Mouse (Mus musculus) MEL (cell line): ENCODE results near the gene Fbxl15. TPM values are rescaled to one million over a fixed set of nuclear protein-coding genes. Genes with fewer than 3 reads are reported as not detected.
A peak's percentile ranks its signal among the peaks of the same experiment; 100 is the strongest.

Source experiments
- DNase-seq: peaks from one replicate; pipeline ENCODE4 v3.0.0; 2011; ENCODE audit warnings: low read depth, low spot score
- H3K27ac ChIP-seq: 2 replicates; pipeline ENCODE4 v1.5.1; 2012; ENCODE audit warnings: low read depth, mild to moderate bottlenecking, control low read depth, low read length, moderate library complexity; ENCODE audit not compliant: control insufficient read depth
- H3K27me3 ChIP-seq, 2 experiments: fragments of 150-350 bp in 1 of 2; sonication (generic) in 1 of 2; 2 replicates each; pipeline ENCODE4 v1.6.1; 2012; ENCODE audit warnings: low read length in 2 of 2, mild to moderate bottlenecking in 2 of 2, improper control_type of control experiment in 1 of 2, moderate library complexity in 1 of 2; ENCODE audit not compliant: insufficient read depth in 2 of 2, control insufficient read depth in 1 of 2
- H3K36me3 ChIP-seq, 2 experiments: 2 replicates each; pipeline ENCODE4 v1.6.1; 2012 to 2014; ENCODE audit warnings: low read length in 2 of 2, improper control_type of control experiment in 1 of 2, inconsistent platforms in 1 of 2, mild to moderate bottlenecking in 1 of 2; ENCODE audit not compliant: insufficient read depth in 2 of 2, control insufficient read depth in 1 of 2
- H3K4me1 ChIP-seq, 2 experiments: fragments of 150-350 bp in 1 of 2; sonication (generic) in 1 of 2; 2 replicates each; pipeline ENCODE4 v1.6.1; 2012; ENCODE audit warnings: low read length in 2 of 2, improper control_type of control experiment in 1 of 2, mild to moderate bottlenecking in 1 of 2; ENCODE audit not compliant: insufficient read depth in 2 of 2, control insufficient read depth in 1 of 2
- H3K4me3 ChIP-seq, 2 experiments: fragments of 150-350 bp in 1 of 2; sonication (generic) in 1 of 2; 2 replicates each; pipeline ENCODE4 v1.5.1; 2012; ENCODE audit warnings: low read depth in 2 of 2, low read length in 2 of 2, mild to moderate bottlenecking in 2 of 2, moderate library complexity in 2 of 2, control low read depth in 1 of 2, improper control_type of control experiment in 1 of 2; ENCODE audit not compliant: control insufficient read depth in 1 of 2, insufficient read depth in 1 of 2
- H3K79me2 ChIP-seq: 2 replicates; pipeline ENCODE4 v1.6.1; 2012; ENCODE audit warnings: mild to moderate bottlenecking, low read length, moderate library complexity; ENCODE audit not compliant: control insufficient read depth, poor library complexity, insufficient read depth
- H3K9ac ChIP-seq: 2 replicates; pipeline ENCODE4 v1.6.1; 2012; ENCODE audit warnings: low read depth, mild to moderate bottlenecking, control low read depth, low read length, moderate library complexity; ENCODE audit not compliant: control insufficient read depth, poor library complexity, severe bottlenecking
- H3K9me3 ChIP-seq: fragments of 150-350 bp; sonication (generic); replicated peaks from 2 replicates; pipeline ENCODE4 v1.6.1; 2012; ENCODE audit warnings: mild to moderate bottlenecking, low read length, improper control_type of control experiment, moderate library complexity; ENCODE audit not compliant: insufficient read depth
- CHD2 ChIP-seq: IDR thresholded peaks from 2 replicates; pipeline ENCODE4 v1.6.1; 2011; ENCODE audit warnings: low read length, improper control_type of control experiment
- E2F4 ChIP-seq: IDR thresholded peaks from 2 replicates; pipeline ENCODE4 v1.6.1; 2011; ENCODE audit warnings: low read depth, low read length, improper control_type of control experiment, borderline replicate concordance
- ELF1 ChIP-seq: IDR thresholded peaks from 2 replicates; pipeline ENCODE4 v1.6.1; 2014; ENCODE audit warnings: low read depth, mild to moderate bottlenecking, inconsistent platforms, low read length, improper control_type of control experiment, moderate library complexity
- EP300 ChIP-seq, 2 experiments: IDR thresholded peaks; 2 replicates each; pipeline ENCODE4 v1.6.1; 2011; ENCODE audit warnings: improper control_type of control experiment in 2 of 2, low read length in 2 of 2, low read depth in 1 of 2, mild to moderate bottlenecking in 1 of 2
- ETS1 ChIP-seq: IDR thresholded peaks from 2 replicates; pipeline ENCODE4 v1.6.1; 2012; ENCODE audit warnings: low read depth, mild to moderate bottlenecking, inconsistent platforms, low read length, improper control_type of control experiment, moderate library complexity
- HCFC1 ChIP-seq: IDR thresholded peaks from 2 replicates; pipeline ENCODE4 v1.6.1; 2012; ENCODE audit warnings: low read depth, mild to moderate bottlenecking, inconsistent platforms, low read length, improper control_type of control experiment, moderate library complexity
- MAX ChIP-seq: IDR thresholded peaks from 2 replicates; pipeline ENCODE4 v1.6.1; 2011; ENCODE audit warnings: low read length, improper control_type of control experiment
- MXI1 ChIP-seq: IDR thresholded peaks from 2 replicates; pipeline ENCODE4 v1.6.1; 2011; ENCODE audit warnings: mild to moderate bottlenecking, low read depth, low read length, improper control_type of control experiment
- MYB ChIP-seq: IDR thresholded peaks from 2 replicates; pipeline ENCODE4 v1.6.1; 2011; ENCODE audit warnings: mild to moderate bottlenecking, low read depth, low read length, improper control_type of control experiment
- MYC ChIP-seq: IDR thresholded peaks from 2 replicates; pipeline ENCODE4 v1.6.1; 2011; ENCODE audit warnings: low read depth, mild to moderate bottlenecking, low read length, improper control_type of control experiment, moderate library complexity
- NRF1 ChIP-seq: IDR thresholded peaks from 2 replicates; pipeline ENCODE4 v1.6.1; 2014; ENCODE audit warnings: low read depth, mild to moderate bottlenecking, inconsistent platforms, low read length, improper control_type of control experiment, moderate library complexity; ENCODE audit not compliant: poor library complexity, insufficient read depth, severe bottlenecking
- POLR2A ChIP-seq, 2 experiments: IDR thresholded peaks; 2 replicates each; pipeline ENCODE4 v1.6.1; 2011 to 2012; ENCODE audit warnings: low read length in 2 of 2, mild to moderate bottlenecking in 2 of 2, control low read depth in 1 of 2, improper control_type of control experiment in 1 of 2, low read depth in 1 of 2, moderate library complexity in 1 of 2; ENCODE audit not compliant: control insufficient read depth in 1 of 2, insufficient read depth in 1 of 2, poor library complexity in 1 of 2
- POLR2AphosphoS2 ChIP-seq: IDR thresholded peaks from 2 replicates; pipeline ENCODE4 v1.6.1; 2011; ENCODE audit warnings: low read length, improper control_type of control experiment
- POLR2AphosphoS5 ChIP-seq: IDR thresholded peaks from 2 replicates; pipeline ENCODE4 v1.6.1; 2012; ENCODE audit warnings: low read depth, borderline replicate concordance, mild to moderate bottlenecking, inconsistent platforms, low read length, moderate library complexity, mixed read lengths
- SIN3A ChIP-seq: IDR thresholded peaks from 2 replicates; pipeline ENCODE4 v1.6.1; 2012; ENCODE audit warnings: low read length, improper control_type of control experiment, inconsistent platforms
- TAL1 ChIP-seq: IDR thresholded peaks from 2 replicates; pipeline ENCODE4 v1.6.1; 2012; ENCODE audit warnings: mild to moderate bottlenecking, inconsistent platforms, low read length, moderate library complexity, mixed read lengths
- TCF12 ChIP-seq: IDR thresholded peaks from 2 replicates; pipeline ENCODE4 v1.6.1; 2014; ENCODE audit warnings: low read depth, mild to moderate bottlenecking, inconsistent platforms, low read length, improper control_type of control experiment, moderate library complexity
- UBTF ChIP-seq: IDR thresholded peaks from 2 replicates; pipeline ENCODE4 v1.6.1; 2012; ENCODE audit warnings: low read depth, mild to moderate bottlenecking, inconsistent platforms, low read length, improper control_type of control experiment, moderate library complexity, borderline replicate concordance; ENCODE audit not compliant: insufficient read depth
- USF1 ChIP-seq: IDR thresholded peaks from 2 replicates; pipeline ENCODE4 v1.6.1; 2014; ENCODE audit warnings: low read depth, mild to moderate bottlenecking, inconsistent platforms, low read length, improper control_type of control experiment, moderate library complexity
- USF2 ChIP-seq, 2 experiments: IDR thresholded peaks; 2 replicates each; pipeline ENCODE4 v1.6.1; 2011 to 2012; ENCODE audit warnings: improper control_type of control experiment in 2 of 2, low read length in 2 of 2, borderline replicate concordance in 1 of 2, inconsistent platforms in 1 of 2, low read depth in 1 of 2, mild to moderate bottlenecking in 1 of 2; ENCODE audit not compliant: insufficient read depth in 1 of 2
- ZKSCAN1 ChIP-seq: IDR thresholded peaks from 2 replicates; pipeline ENCODE4 v1.6.1; 2012; ENCODE audit warnings: low read depth, mild to moderate bottlenecking, inconsistent platforms, low read length, improper control_type of control experiment, moderate library complexity
- ZMIZ1 ChIP-seq: IDR thresholded peaks from 2 replicates; pipeline ENCODE4 v1.6.1; 2012; ENCODE audit warnings: low read depth, mild to moderate bottlenecking, inconsistent platforms, low read length, improper control_type of control experiment, moderate library complexity
- ZNF384 ChIP-seq: IDR thresholded peaks from 2 replicates; pipeline ENCODE4 v1.6.1; 2012; ENCODE audit warnings: low read depth, mild to moderate bottlenecking, inconsistent platforms, low read length, improper control_type of control experiment
- polyA plus RNA-seq, 2 experiments: library from polyadenylated mRNA; stranded (reverse) in 1 of 2; unstranded in 1 of 2; fragments of >175 nt in 1 of 2; fragments of >200 nt in 1 of 2; gene quantifications; 2 replicates each; pipeline versions ENCODE4 v1.2.1 to v1.2.4; 2012; ENCODE audit warnings: low replicate concordance in 2 of 2, low read depth in 1 of 2; ENCODE audit not compliant: insufficient read length in 2 of 2, insufficient read depth in 1 of 2, missing spikeins in 1 of 2
- total RNA-seq: library from RNA; depleted of rRNA; stranded (reverse); fragments of 300-350 nt; gene quantifications from 2 replicates; pipeline ENCODE4 v1.2.3, GENCODE M21; 2012

Gene Fbxl15
- total and polyA plus RNA-seq, 3 experiments, result 12.7 to 13.2 TPM; not detected in 1

- TF ChIP-seq POLR2A (IDR thresholded peaks at IDR 0.05; ENCODE audit: control insufficient read depth in 1 of 2, insufficient read depth in 1 of 2, low read depth in 1 of 2, low read length in 2 of 2, poor library complexity in 1 of 2) (peak; percentile 43 to 76), USF2 (IDR thresholded peaks at IDR 0.05; ENCODE audit: borderline replicate concordance in 1 of 2, insufficient read depth in 1 of 2, low read depth in 1 of 2, low read length in 2 of 2) (no peak), POLR2AphosphoS2 (no peak; the same call in 1 of the 2 replicates), ZNF384 (no peak), POLR2AphosphoS5 (0 out of 2 replicates have a peak, but pooled peaks have one; percentile 14), NRF1 (peak; percentile 52; the same call in 1 of the 2 replicates), ETS1 (0 out of 2 replicates have a peak, but pooled peaks have one; percentile 24), USF1 (no peak), TCF12 (0 out of 2 replicates have a peak, but pooled peaks have one; percentile 35), CHD2 (no peak), MXI1 (0 out of 2 replicates have a peak, but pooled peaks have one; percentile 14), MAX (peak; percentile 38; the same call in 1 of the 2 replicates), ZMIZ1 (no peak), SIN3A (no peak), EP300 (IDR thresholded peaks at IDR 0.05; ENCODE audit: low read depth in 1 of 2, low read length in 2 of 2) (peak in 1 of 2 experiments; percentile 31; a peak in 1 of 4 replicates), MYB (no peak), HCFC1 (peak; percentile 80), E2F4 (no peak), UBTF (no peak)
Observed at GRCm38 (mm10) chr19:46339287-46339971, 11.4 kb downstream of the Fbxl15 start (continued).

GRCm38 (mm10) chr19:46344710-46345419 lies 16.9 kb downstream of the Fbxl15 start:
- no peaks in the 10 kb centered on the region for H3K9me3 ChIP-seq
- 0 out of 2 replicates have a peak, but pooled peaks have one; percentile 45 for TF ChIP-seq ELF1
- peak; percentile 79; the same call in 1 of the 2 replicates for TF ChIP-seq MYC
- peak; percentile 48 for TF ChIP-seq MAX
- no peak for TF ChIP-seq ZKSCAN1
- TF ChIP-seq TAL1, result no peak; the same call in 1 of the 2 replicates
- TF ChIP-seq MXI1, result peak; percentile 62; the same call in 1 of the 2 replicates
- TF ChIP-seq HCFC1, result peak; percentile 30; the same call in 1 of the 2 replicates
- TF ChIP-seq ZMIZ1, result no peak
- peak; percentile 41 for TF ChIP-seq SIN3A
- H3K79me2 ChIP-seq, result peaks cover 8% of the 10 kb centered on the region
- H3K9ac ChIP-seq, result peak overlapping the region; percentile 16; the same call in 1 of the 2 replicates
- peak overlapping the region; percentile 46 for H3K27ac ChIP-seq
- H3K4me1 ChIP-seq, result peaks cover 26 to 52% of the 10 kb centered on the region in 2 experiments
- peak; percentile 77 for DNase-seq
- H3K27me3 ChIP-seq, result no peaks in the 10 kb centered on the region
- peak overlapping the region; percentile 3 to 5; a peak in 2 of 4 replicates for H3K4me3 ChIP-seq
- peaks cover 0 to 55% of the 10 kb centered on the region in 2 experiments; a peak in 2 of 4 replicates for H3K36me3 ChIP-seq
